Mouse (Mus musculus) spleen, adult 2 months (tissue): ENCODE data around the gene Clic3.

ENCODE experiments used
- CTCF ChIP-seq: fragments of 200-500 bp; IDR thresholded peaks from 2 replicates; pipeline ENCODE4 v1.5.1; 2011; ENCODE audit warnings: mild to moderate bottlenecking, inconsistent platforms; ENCODE audit not compliant: insufficient read depth, insufficient read length, insufficient replicate concordance; ENCODE audit errors: extremely low read depth
- POLR2A ChIP-seq: fragments of 200-500 bp; IDR thresholded peaks from 2 replicates; pipeline ENCODE4 v1.6.1; 2011; ENCODE audit warnings: low read depth, low read length, inconsistent platforms

DNA sequence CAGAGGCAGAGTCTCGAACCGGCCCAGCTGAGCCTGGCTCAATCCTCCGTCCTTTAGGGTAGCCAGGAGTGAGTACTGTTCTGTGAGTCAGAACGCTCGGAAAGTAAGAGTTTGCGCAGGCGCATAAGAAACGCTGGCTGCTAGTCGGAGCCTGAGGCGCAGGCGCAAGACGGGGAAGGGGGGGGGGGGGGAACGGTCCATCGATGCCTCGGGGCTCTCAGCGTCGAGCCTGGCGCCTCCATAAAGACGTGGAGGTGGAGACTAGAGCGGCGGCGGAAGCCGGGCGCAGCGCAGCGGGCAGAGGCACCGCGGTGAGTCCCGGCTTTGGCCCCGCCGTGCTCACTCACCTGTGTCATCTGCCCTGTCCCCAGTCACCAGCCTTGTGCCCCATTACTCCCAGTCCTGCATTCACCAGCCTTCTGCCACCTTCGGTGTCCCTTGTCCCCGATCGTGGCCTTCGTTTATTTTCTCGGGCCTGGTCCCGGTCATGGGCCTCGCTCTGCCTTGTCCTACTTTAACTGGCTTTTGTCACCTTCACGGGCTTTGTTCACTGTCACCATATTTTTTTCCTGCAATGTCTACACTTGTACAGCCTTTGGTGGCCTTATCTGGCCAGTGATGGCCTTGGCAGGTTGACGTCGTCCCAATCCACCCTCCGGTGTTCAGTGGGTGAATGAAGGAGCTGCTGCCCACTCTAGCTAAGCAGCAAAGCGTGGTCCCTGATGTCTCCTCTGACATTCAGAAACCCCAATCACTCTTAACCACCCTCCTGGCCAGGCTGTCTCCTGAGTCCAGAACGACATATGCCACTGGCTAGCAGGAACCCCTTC lies 44.2 kb downstream of the Clic3 start, which contains the start of gene Fbxw5:
- peak; percentile 81 for TF ChIP-seq POLR2A
- TF ChIP-seq CTCF, result no peak
